Mouse (Mus musculus): ENCODE measurements around the gene 1700007K13Rik. TPM values are rescaled to one million over a fixed set of nuclear protein-coding genes. Genes with fewer than 3 reads are reported as not detected.

1700007K13Rik gene
- polyA plus RNA-seq, 2 experiments, result not detected

- Histone ChIP-seq H3K27me3 (ENCODE audit: control insufficient read depth, insufficient read depth, low read length) (no peaks in the 10 kb centered on the region), H3K4me2 (ENCODE audit: low read depth) (no peak overlapping the region), H3K4me1 (replicated peaks; ENCODE audit: control insufficient read depth in 2 of 2, insufficient read depth in 2 of 2, low read length in 1 of 2) (no peaks in the 10 kb centered on the region), H3K27ac (no peak overlapping the region), H3K4me3 (ENCODE audit: insufficient read depth in 1 of 2, low read depth in 2 of 2, low read length in 2 of 2) (no peak overlapping the region), H3K36me3 (replicated peaks; ENCODE audit: control insufficient read depth, insufficient read depth, low read depth) (no peaks in the 10 kb centered on the region), H3K9me3 (ENCODE audit: control insufficient read depth, low read length) (no peaks in the 10 kb centered on the region), H3K9ac (replicated peaks) (no peak overlapping the region)
- ATAC-seq (ENCODE audit: insufficient read depth), result no peak
- 46% methylated on average over 4 of the region's 4 CpGs for WGBS (ENCODE audit: insufficient replicate concordance)
- no peak for DNase-seq (ENCODE audit: low read depth in 3 of 3, low spot score in 3 of 3)
- no peak for TF ChIP-seq CTCF (IDR thresholded peaks at IDR 0.05; ENCODE audit: low read depth)
- TF ChIP-seq EP300 (IDR thresholded peaks at IDR 0.05; ENCODE audit: low read depth), result no peak
Observed at GRCm38 (mm10) chr2:28498431-28498830, 32.3 kb upstream of the 1700007K13Rik start.

DNA sequence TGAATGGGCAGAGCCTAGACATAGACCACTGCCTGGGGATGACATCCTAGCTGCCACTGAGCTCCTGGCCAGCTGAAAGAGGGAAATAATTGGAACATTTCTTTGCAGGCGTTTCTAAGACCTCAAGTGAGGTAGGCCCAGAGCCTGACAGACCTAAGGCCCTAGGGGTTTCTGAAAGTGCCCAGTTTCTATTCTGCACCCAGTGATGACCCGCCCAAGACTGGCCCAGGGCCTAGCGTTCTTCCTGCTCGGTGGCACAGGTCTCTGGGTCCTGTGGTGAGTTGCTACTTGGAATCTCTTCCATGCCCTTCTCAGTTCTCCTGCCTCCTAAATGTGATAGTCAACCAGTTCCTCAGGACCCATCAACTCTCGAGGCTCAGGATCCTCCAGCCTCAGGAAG, 31.4 kb upstream of the 1700007K13Rik start:
- DNase-seq (ENCODE audit: low read depth in 3 of 3, low spot score in 3 of 3) (no peak), ATAC-seq (ENCODE audit: insufficient read depth) (no peak)
- TF ChIP-seq EP300 (IDR thresholded peaks at IDR 0.05; ENCODE audit: low read depth) (no peak), CTCF (IDR thresholded peaks at IDR 0.05; ENCODE audit: low read depth) (no peak)
- no peak overlapping the region for H3K4me3 ChIP-seq (ENCODE audit: insufficient read depth in 1 of 2, low read depth in 2 of 2, low read length in 2 of 2)
- no peaks in the 10 kb centered on the region for H3K4me1 ChIP-seq (replicated peaks; ENCODE audit: control insufficient read depth in 2 of 2, insufficient read depth in 2 of 2, low read length in 1 of 2)
- no peak overlapping the region for H3K4me2 ChIP-seq (ENCODE audit: low read depth)
- no peak overlapping the region for H3K9ac ChIP-seq (replicated peaks)
- H3K27me3 ChIP-seq (ENCODE audit: control insufficient read depth, insufficient read depth, low read length), result no peaks in the 10 kb centered on the region
- no peak overlapping the region for H3K27ac ChIP-seq
- no peaks in the 10 kb centered on the region for H3K9me3 ChIP-seq (ENCODE audit: control insufficient read depth, low read length)
- 53% methylated on average over 5 of the region's 5 CpGs for WGBS (ENCODE audit: insufficient replicate concordance)
- H3K36me3 ChIP-seq (replicated peaks; ENCODE audit: control insufficient read depth, insufficient read depth, low read depth), result no peaks in the 10 kb centered on the region

DNA sequence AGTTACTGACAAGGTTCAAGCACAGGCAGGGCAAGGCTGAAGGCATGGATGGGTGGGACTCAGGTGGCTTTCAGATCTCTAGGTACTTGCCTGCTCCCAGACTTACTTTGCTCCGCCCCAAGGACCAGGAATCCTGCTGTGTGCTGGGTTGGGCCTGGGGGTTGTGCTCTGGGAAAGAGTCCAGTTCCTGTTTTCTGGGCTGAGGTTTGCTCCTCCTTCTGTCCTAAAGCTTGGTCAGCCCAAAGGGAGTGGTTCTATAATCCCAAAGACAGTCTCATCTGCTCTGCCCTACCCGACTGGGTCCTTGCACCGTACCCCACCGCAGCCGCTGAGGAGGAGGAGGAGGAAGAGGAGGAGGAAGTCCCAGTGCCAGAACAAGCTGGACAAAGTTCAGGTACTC, 30.5 kb upstream of the 1700007K13Rik start, which contains the start of gene Gbgt1:
Gene Gbgt1 (plus strand): TSS at position 221 of the 400 bp plus-strand sequence.
- 61% methylated on average over 5 of the region's 5 CpGs for WGBS (ENCODE audit: insufficient replicate concordance)
- Histone ChIP-seq H3K4me1 (replicated peaks; ENCODE audit: control insufficient read depth in 2 of 2, insufficient read depth in 2 of 2, low read length in 1 of 2) (no peaks in the 10 kb centered on the region), H3K9me3 (ENCODE audit: control insufficient read depth, low read length) (no peaks in the 10 kb centered on the region), H3K36me3 (replicated peaks; ENCODE audit: control insufficient read depth, insufficient read depth, low read depth) (no peaks in the 10 kb centered on the region), H3K27ac (no peak within 1 kb of the TSS), H3K9ac (replicated peaks) (no peak within 1 kb of the TSS), H3K4me3 (ENCODE audit: insufficient read depth in 1 of 2, low read depth in 2 of 2, low read length in 2 of 2) (no peak within 1 kb of the TSS), H3K4me2 (ENCODE audit: low read depth) (no peak within 1 kb of the TSS), H3K27me3 (ENCODE audit: control insufficient read depth, insufficient read depth, low read length) (no peaks in the 10 kb centered on the region)
- DNase-seq (ENCODE audit: low read depth in 3 of 3, low spot score in 3 of 3), result no peak
- no peak for ATAC-seq (ENCODE audit: insufficient read depth)
- TF ChIP-seq CTCF (IDR thresholded peaks at IDR 0.05; ENCODE audit: low read depth) (no peak), EP300 (IDR thresholded peaks at IDR 0.05; ENCODE audit: low read depth) (no peak)

GRCm38 (mm10) chr2:28495801-28496595, 29.9 kb upstream of the 1700007K13Rik start:
- no peak overlapping the region for H3K4me2 ChIP-seq (ENCODE audit: low read depth)
- no peaks in the 10 kb centered on the region for H3K9me3 ChIP-seq (ENCODE audit: control insufficient read depth, low read length)
- ATAC-seq (ENCODE audit: insufficient read depth) (no peak), DNase-seq (ENCODE audit: low read depth in 3 of 3, low spot score in 3 of 3) (no peak)
- H3K9ac ChIP-seq (replicated peaks), result no peak overlapping the region
- no peaks in the 10 kb centered on the region for H3K4me1 ChIP-seq (replicated peaks; ENCODE audit: control insufficient read depth in 2 of 2, insufficient read depth in 2 of 2, low read length in 1 of 2)
- no peaks in the 10 kb centered on the region for H3K36me3 ChIP-seq (replicated peaks; ENCODE audit: control insufficient read depth, insufficient read depth, low read depth)
- H3K27me3 ChIP-seq (ENCODE audit: control insufficient read depth, insufficient read depth, low read length), result no peaks in the 10 kb centered on the region
- WGBS (ENCODE audit: insufficient replicate concordance), result 65% methylated on average over 16 of the region's 16 CpGs
- no peak overlapping the region for H3K27ac ChIP-seq
- TF ChIP-seq EP300 (IDR thresholded peaks at IDR 0.05; ENCODE audit: low read depth) (no peak), CTCF (IDR thresholded peaks at IDR 0.05; ENCODE audit: low read depth) (no peak)
- no peak overlapping the region for H3K4me3 ChIP-seq (ENCODE audit: insufficient read depth in 1 of 2, low read depth in 2 of 2, low read length in 2 of 2)

- Histone ChIP-seq H3K9ac (replicated peaks) (no peak overlapping the region), H3K9me3 (ENCODE audit: control insufficient read depth, low read length) (no peaks in the 10 kb centered on the region), H3K27me3 (ENCODE audit: control insufficient read depth, insufficient read depth, low read length) (no peaks in the 10 kb centered on the region), H3K4me1 (replicated peaks; ENCODE audit: control insufficient read depth in 2 of 2, insufficient read depth in 2 of 2, low read length in 1 of 2) (no peaks in the 10 kb centered on the region), H3K4me3 (ENCODE audit: insufficient read depth in 1 of 2, low read depth in 2 of 2, low read length in 2 of 2) (no peak overlapping the region), H3K4me2 (ENCODE audit: low read depth) (no peak overlapping the region), H3K36me3 (replicated peaks; ENCODE audit: control insufficient read depth, insufficient read depth, low read depth) (no peaks in the 10 kb centered on the region), H3K27ac (no peak overlapping the region)
- TF ChIP-seq EP300 (IDR thresholded peaks at IDR 0.05; ENCODE audit: low read depth), result no peak
- TF ChIP-seq CTCF (IDR thresholded peaks at IDR 0.05; ENCODE audit: low read depth), result peak; percentile 16; the same call in 1 of the 2 replicates
- WGBS (ENCODE audit: insufficient replicate concordance), result 54% methylated on average over 14 of the region's 14 CpGs
- no peak for ATAC-seq (ENCODE audit: insufficient read depth)
- no peak for DNase-seq (ENCODE audit: low read depth in 3 of 3, low spot score in 3 of 3)
Observed at GRCm38 (mm10) chr2:28495207-28495756, 29.1 kb upstream of the 1700007K13Rik start.
